Mouse (Mus musculus): ENCODE measurements around the gene Olfr373. TPM values are rescaled to one million over a fixed set of nuclear protein-coding genes. Genes with fewer than 3 reads are reported as not detected.
"Not testable (repeated sequence)": the region's sequence is repeated elsewhere in the genome, so short reads cannot be mapped to it uniquely, and the experiment has no call there.

Gene Olfr373
- not detected for total RNA-seq (2018; cell fraction: chromatin; rRNA removed)
- total RNA-seq (2018; cell fraction: cytosol; rRNA removed) = not detected
- not detected for total RNA-seq (2018; cell fraction: nucleus; rRNA removed)
- not detected in 3 replicates for polyA plus RNA-seq (2018)

DNA sequence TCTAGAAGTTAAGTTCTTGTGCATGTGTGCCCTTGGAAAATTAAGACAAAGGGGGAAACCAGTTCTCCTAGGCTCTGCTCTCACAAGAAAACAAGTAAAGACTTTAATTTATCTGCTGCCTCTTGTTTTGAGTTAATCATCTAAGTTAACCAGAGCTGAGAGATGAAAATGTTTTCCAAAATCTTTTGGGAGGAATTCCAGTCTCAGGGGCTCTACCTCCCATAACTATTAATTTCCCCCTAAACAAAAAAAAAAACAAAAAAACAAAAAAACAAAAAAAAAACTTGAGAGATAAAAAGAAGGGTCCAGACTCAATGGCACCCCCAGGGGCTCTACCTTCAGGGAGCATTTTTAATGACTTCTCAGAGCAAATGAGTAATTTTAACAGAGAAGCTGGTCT is at the start of gene Olfr373:
Gene Olfr373, plus strand, starts transcription at position 301 of the 400 bp plus-strand sequence.
- not testable (repeated sequence) for H3K4me3 ChIP-seq (ENCODE audit: inconsistent target); H3K27ac ChIP-seq; H3K79me2 ChIP-seq (ENCODE audit: inconsistent target); H3K36me3 ChIP-seq (ENCODE audit: inconsistent target)

DNA sequence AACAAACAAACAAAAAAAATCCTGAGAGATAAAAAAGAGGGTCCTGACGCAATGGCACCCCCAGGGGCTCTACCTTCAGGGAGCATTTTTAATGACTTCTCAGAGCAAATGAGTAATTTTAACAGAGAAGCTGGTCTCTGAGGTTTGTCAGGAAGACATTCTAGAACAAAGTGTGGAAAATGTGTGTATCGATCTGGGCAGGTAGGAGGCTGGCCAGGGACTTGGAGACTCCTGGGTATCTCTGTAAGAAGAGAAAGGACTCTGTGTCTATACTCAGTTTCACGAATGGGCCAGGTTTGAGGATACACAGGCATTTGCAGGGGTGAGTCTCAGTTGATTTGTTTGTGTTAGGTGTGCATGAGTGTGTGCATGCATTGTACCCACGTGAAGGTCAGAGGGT is 42.1 kb upstream of the Olfr373 start, which contains the start of gene Olfr372:
Gene Olfr372, plus strand, starts transcription at position 301 of the 400 bp plus-strand sequence.
- H3K27ac ChIP-seq; H3K79me2 ChIP-seq (ENCODE audit: inconsistent target); H3K36me3 ChIP-seq (ENCODE audit: inconsistent target); H3K4me3 ChIP-seq (ENCODE audit: inconsistent target): not testable (repeated sequence)
- WGBS (ENCODE audit: missing documents) = 88% methylated on average over 4 of the region's 4 CpGs

DNA sequence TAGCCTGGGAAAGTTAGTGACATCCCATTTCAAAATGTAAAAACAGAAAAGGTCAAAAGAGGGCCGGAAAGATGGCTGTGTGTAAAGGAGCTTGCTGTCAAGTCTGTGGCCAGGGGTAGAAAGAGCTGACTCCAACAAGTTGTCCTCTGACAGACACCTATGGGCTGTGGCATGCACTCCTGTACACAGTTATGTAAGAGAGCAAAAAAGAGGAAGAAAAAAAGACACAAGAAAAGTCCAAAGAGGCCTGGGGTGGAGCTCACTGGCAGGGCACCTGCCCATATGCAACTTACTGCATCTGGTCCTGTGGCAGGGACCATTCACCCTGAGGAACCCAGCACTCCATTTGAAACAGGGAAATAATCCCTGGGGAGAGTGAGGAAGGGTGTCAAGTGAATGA is 40.5 kb upstream of the Olfr373 start:
- WGBS (ENCODE audit: missing documents) = 50% methylated on average over 1 of the region's 1 CpGs
- H3K27ac ChIP-seq = no peak overlapping the region
- H3K4me3 ChIP-seq (ENCODE audit: inconsistent target) = no peak overlapping the region
- no peaks in the 10 kb centered on the region for H3K79me2 ChIP-seq (ENCODE audit: inconsistent target)
- no peaks in the 10 kb centered on the region for H3K36me3 ChIP-seq (ENCODE audit: inconsistent target)

DNA sequence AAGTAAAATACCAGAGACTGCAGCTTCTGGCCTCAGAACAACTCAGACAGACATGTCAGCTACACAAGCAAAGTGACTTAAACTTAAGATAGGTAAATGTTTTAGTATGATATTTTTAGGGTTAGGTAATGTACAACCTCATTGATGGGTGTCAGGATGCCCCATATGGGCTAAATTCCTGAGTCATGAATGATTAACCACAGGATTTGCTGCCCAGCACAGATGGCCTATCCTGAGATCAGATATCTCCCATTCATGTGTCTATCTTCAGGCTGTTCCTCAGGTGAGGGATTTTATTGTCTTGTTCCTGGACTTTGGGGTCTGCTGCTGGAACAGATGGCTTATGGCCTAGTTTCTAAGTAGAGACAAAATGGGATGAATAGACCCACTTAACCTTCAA is 28.3 kb upstream of the Olfr373 start:
- H3K4me3 ChIP-seq (ENCODE audit: inconsistent target); H3K36me3 ChIP-seq (ENCODE audit: inconsistent target); H3K79me2 ChIP-seq (ENCODE audit: inconsistent target); H3K27ac ChIP-seq: not testable (repeated sequence)

DNA sequence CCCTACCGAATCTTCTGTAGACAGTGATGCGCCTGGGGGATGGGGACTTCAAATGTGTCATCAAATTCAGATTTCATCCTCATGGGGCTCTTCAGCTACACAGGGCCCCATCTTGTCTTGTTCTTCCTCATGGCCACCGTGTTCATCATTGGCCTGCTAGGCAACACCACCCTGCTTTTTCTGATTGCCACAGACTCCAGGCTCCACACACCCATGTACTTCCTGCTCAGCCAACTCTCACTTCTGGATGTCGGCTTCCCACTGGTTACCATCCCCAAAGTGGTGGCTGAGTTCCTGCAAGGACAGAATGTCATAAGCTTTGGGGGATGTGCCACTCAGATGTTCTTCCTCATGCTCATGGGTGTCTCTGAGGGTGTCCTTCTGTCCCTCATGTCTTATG is 25.3 kb upstream of the Olfr373 start:
- 100% methylated on average over 2 of the region's 4 CpGs for WGBS (ENCODE audit: missing documents)
- H3K27ac ChIP-seq; H3K36me3 ChIP-seq (ENCODE audit: inconsistent target); H3K4me3 ChIP-seq (ENCODE audit: inconsistent target); H3K79me2 ChIP-seq (ENCODE audit: inconsistent target): not testable (repeated sequence)

DNA sequence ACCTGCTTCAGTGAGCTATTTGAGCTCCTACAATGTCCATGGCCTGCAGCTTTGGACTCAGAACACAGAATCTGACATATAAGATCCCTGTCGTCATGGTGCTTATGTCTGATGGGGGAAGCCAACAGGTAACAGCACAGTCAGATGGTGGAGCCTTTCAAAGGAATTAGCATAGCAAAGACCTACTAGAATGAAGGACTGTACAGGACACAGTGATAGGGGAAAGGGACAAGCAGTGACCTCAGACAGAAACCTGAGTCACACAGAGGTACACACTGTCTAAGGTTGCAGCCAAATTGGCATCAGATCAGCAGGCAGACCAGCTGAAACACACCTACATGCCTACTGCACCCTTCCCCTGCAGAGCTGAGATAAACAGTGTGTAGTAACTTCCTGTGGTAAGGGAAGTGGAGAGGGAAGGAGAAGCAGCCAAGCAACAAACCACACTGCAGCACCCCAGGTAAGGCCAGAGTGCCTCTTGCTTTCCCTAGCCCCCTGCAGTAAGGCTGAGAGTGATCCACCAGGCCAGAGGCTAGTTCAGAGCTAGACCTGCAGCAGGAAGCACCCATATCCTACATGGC is 16.1 kb upstream of the Olfr373 start:
- not testable (repeated sequence) for H3K4me3 ChIP-seq (ENCODE audit: inconsistent target); H3K27ac ChIP-seq; H3K79me2 ChIP-seq (ENCODE audit: inconsistent target); H3K36me3 ChIP-seq (ENCODE audit: inconsistent target)
- WGBS (ENCODE audit: missing documents) = no CpG with 5 or more reads among the region's 1 CpGs

DNA sequence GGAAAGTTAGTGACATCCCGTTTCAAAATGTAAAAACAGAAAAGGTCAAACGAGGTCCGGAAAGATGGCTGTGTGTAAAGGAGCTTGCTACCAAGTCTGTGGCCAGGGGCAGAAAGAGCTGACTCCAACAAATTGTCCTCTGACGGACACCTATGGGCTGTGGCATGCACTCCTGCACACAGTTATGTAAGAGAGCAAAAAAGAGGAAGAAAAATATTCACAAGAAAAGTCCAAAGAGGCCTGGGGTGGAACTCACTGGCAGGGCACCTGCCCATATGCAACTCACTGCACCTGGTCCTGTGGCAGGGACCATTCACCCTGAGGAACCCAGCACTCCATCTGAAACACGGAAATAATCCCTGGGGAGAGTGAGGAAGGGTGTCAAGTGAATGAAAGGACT is 1.8 kb downstream of the Olfr373 start:
- Histone ChIP-seq H3K27ac (no peak overlapping the region), H3K79me2 (ENCODE audit: inconsistent target) (no peaks in the 10 kb centered on the region), H3K36me3 (ENCODE audit: inconsistent target) (no peaks in the 10 kb centered on the region), H3K4me3 (ENCODE audit: inconsistent target) (no peak overlapping the region)
- WGBS (ENCODE audit: missing documents) = 7% methylated on average over 5 of the region's 5 CpGs

DNA sequence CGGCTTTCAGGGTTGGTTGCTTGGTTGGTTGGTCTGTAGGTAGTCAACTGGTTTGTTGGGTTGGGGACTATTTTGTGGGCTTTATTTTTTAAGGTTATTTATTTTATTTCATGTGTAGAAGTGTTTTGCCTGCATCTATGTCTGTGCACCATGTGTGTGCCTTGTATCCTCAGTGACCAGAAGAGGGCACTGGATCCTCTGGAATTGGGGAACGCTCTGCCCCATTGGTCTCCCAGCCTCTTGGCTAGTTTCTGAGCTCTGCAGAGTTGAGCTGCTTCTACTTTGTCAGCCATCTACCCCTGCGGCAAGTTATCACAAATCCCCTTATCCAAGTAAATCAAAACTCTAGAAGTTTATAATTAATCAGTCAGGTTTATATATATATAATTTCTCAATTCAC is 4.6 kb downstream of the Olfr373 start:
- H3K4me3 ChIP-seq (ENCODE audit: inconsistent target); H3K27ac ChIP-seq; H3K79me2 ChIP-seq (ENCODE audit: inconsistent target); H3K36me3 ChIP-seq (ENCODE audit: inconsistent target): not testable (repeated sequence)
- 95% methylated on average over 3 of the region's 3 CpGs for WGBS (ENCODE audit: missing documents)

DNA sequence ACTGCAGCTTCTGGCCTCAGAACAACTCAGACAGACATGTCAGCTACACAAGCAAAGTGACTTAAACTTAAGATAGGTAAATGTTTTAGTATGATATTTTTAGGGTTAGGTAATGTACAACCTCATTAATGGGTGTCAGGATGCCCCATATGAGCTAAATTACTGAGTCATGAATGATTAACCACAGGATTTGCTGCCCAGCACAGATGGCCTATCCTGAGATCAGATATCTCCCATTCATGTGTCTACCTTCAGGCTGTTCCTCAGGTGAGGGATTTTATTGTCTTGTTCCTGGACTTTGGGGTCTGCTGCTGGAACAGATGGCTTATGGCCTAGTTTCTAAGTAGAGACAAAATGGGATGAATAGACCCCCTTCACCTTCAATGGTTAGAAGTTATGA is 13.7 kb downstream of the Olfr373 start:
- H3K79me2 ChIP-seq (ENCODE audit: inconsistent target) = not testable (repeated sequence)

DNA sequence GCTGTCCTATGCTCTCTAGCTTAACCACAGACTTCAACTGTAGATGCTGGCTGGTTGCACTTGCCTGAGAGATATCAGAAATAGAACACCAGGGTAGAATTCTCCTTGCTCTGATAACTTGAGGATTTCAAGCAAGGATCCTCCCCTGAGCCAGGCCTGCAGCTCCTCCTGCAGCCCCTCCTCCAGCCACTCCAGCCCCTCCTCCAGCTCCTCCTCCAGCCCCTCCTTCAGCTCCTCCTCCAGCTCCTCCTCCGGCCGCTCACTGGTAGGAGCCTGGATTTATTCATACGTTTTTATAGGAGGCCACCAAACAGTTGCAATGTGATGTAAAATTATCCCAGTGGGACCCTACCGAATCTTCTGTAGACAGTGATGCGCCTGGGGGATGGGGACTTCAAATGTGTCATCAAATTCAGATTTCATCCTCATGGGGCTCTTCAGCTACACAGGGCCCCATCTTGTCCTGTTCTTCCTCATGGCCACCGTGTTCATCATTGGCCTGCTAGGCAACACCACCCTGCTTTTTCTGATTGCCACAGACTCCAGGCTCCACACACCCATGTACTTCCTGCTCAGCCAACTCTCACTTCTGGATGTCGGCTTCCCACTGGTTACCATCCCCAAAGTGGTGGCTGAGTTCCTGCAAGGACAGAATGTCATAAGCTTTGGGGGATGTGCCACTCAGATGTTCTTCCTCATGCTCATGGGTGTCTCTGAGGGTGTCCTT is 16.6 kb downstream of the Olfr373 start:
- WGBS (ENCODE audit: missing documents) = 82% methylated on average over 4 of the region's 7 CpGs
- not testable (repeated sequence) for H3K4me3 ChIP-seq (ENCODE audit: inconsistent target); H3K79me2 ChIP-seq (ENCODE audit: inconsistent target); H3K27ac ChIP-seq; H3K36me3 ChIP-seq (ENCODE audit: inconsistent target)

More for the DNA sequence above, 13.7 kb downstream of the Olfr373 start:
- H3K36me3 ChIP-seq (ENCODE audit: inconsistent target); H3K27ac ChIP-seq; H3K4me3 ChIP-seq (ENCODE audit: inconsistent target): not testable (repeated sequence)

DNA sequence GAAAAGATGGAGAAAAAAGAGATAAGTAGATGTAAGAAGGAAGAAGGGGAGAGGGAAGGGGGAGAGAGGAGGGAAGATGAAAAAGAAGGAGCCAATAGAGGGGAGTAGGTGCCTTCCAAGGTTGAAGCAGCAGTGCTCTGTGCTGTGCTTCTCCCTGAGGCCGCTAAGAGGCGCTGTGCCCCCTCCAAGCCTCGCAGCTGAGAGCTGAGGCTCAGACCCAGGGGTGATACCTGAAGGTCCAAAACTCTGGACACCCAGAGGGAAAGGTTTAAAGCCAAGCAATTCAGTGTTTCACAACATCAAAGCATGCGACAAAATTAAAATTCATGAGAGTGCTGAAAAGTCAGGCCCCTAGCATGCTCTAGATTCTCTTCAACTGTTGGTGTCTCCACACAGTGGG is 22.2 kb downstream of the Olfr373 start:
- Histone ChIP-seq H3K27ac (no peak overlapping the region), H3K4me3 (ENCODE audit: inconsistent target) (no peak overlapping the region), H3K36me3 (ENCODE audit: inconsistent target) (no peaks in the 10 kb centered on the region), H3K79me2 (ENCODE audit: inconsistent target) (no peaks in the 10 kb centered on the region)
- WGBS (ENCODE audit: missing documents) = 29% methylated on average over 4 of the region's 4 CpGs

DNA sequence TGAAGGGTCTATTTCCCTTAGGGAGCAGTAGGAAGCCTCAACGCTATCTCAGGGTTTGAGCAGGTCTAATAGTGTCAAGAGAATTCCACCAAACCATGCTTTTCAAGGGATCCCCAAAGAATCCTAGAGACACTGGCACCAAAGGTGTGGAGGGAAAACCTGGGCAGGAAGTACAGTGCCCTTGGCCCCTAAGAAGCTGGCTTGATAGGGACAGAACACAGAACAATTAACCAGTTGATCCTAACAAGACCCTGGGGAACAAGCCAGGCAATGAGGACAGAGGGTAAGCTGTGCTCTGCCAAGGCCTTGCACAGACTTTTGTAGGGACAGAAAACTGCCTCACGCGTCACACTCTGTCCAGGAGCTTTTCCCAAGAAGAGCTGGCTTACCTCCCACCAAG is 23.8 kb downstream of the Olfr373 start, which contains the start of gene Olfr374:
Gene Olfr374, plus strand, starts transcription at position 301 of the 400 bp plus-strand sequence.
- WGBS (ENCODE audit: missing documents) = 100% methylated on average over 3 of the region's 3 CpGs
- Histone ChIP-seq H3K4me3 (ENCODE audit: inconsistent target) (no peak within 1 kb of the TSS), H3K79me2 (ENCODE audit: inconsistent target) (no peaks in the 10 kb centered on the region), H3K36me3 (ENCODE audit: inconsistent target) (no peaks in the 10 kb centered on the region), H3K27ac (no peak within 1 kb of the TSS)

DNA sequence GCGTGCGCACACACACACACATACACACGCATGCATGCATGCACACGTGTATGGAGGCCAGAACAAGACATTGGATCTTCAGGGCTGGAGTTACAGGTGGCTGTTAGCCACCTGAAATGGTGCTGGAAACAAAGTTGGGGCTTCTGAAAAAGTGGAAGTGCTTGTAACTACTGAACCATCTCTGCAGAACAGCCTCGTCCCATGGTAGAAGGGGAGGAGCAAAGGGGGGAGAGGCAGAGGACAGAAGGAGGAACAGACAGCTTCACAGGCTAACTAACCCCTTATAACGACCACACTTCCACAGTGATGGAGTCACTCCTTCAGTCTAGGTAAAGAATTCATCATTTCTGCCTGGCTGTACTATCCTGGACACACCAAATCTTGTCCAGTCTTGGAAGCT is 27.9 kb downstream of the Olfr373 start:
- Histone ChIP-seq H3K36me3 (ENCODE audit: inconsistent target) (no peaks in the 10 kb centered on the region), H3K79me2 (ENCODE audit: inconsistent target) (no peaks in the 10 kb centered on the region), H3K27ac (no peak overlapping the region), H3K4me3 (ENCODE audit: inconsistent target) (no peak overlapping the region)
- 49% methylated on average over 6 of the region's 6 CpGs for WGBS (ENCODE audit: missing documents)

DNA sequence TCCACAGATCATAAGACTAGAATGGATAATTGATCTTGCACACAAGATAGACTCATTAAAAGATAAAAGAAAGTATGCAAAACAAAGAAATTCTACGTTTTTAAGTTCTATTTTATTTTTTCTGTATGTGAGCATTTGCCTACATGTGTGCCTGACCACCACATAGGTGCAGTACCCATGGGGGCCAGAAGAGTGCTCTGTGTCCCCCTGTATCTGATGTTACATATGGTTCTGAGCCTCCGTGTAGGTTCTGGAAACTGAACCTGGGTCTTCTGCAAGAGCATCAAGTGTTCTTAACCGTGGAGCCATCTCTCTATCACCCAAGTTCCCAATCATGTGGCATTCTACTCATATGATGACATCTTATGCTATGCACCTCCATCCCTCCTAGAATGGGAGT is 29.5 kb downstream of the Olfr373 start:
- Histone ChIP-seq H3K4me3 (ENCODE audit: inconsistent target) (no peak overlapping the region), H3K27ac (no peak overlapping the region), H3K36me3 (ENCODE audit: inconsistent target) (no peaks in the 10 kb centered on the region), H3K79me2 (ENCODE audit: inconsistent target) (no peaks in the 10 kb centered on the region)
- 94% methylated on average over 3 of the region's 3 CpGs for WGBS (ENCODE audit: missing documents)

DNA sequence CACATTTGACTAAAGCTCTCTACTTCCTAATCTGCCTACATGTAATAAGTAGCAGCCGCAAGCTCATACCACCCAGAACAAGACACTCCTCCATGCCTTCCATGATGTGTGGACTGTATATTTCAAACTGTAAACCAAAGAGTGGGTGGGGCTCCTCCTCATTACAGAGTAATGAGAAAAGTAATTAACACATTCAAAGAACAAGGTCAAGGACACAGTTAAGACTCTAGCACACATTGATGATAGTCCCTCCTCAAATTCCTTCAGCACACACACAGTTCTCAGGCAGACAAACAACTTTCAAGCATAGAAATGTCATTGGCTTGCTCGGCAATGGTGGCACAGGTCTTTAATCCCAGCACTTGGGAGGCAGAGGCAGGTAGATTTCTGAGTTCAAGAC is 32.2 kb downstream of the Olfr373 start:
- H3K4me3 ChIP-seq (ENCODE audit: inconsistent target) = no peak overlapping the region
- H3K36me3 ChIP-seq (ENCODE audit: inconsistent target) = no peaks in the 10 kb centered on the region
- no peaks in the 10 kb centered on the region for H3K79me2 ChIP-seq (ENCODE audit: inconsistent target)
- H3K27ac ChIP-seq = no peak overlapping the region
- 90% methylated on average over 2 of the region's 2 CpGs for WGBS (ENCODE audit: missing documents)

DNA sequence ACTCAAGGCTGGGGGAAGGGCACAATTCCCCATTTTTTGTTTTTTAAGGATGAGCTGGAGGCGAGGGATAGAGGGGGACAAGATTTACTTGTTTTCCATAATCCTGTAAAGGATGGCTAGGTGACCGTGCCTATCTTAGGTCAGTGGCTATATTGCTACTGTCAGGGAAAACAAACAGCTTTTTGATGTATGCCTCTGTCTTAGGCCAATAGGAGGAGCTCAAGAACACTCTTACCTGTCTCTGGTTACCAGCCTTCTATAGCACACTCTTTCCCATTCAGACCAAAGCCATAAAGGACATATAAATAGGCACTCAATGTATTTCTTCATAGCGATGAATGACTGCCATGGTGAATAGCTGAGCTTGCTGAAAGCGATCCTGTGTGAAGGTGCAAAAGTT is 35.6 kb downstream of the Olfr373 start:
- H3K27ac ChIP-seq = no peak overlapping the region
- 58% methylated on average over 4 of the region's 4 CpGs for WGBS (ENCODE audit: missing documents)
- no peaks in the 10 kb centered on the region for H3K79me2 ChIP-seq (ENCODE audit: inconsistent target)

More for the DNA sequence above, 35.6 kb downstream of the Olfr373 start:
- Histone ChIP-seq H3K36me3 (ENCODE audit: inconsistent target) (no peaks in the 10 kb centered on the region), H3K4me3 (ENCODE audit: inconsistent target) (no peak overlapping the region)
